ENCODE assay signal across 23 mouse cellular contexts in genomic region chr2:153074651-153075050, GRCm38 (mm10). TPM values are rescaled to one million over a fixed set of nuclear protein-coding genes. Genes with fewer than 3 reads are reported as not detected.
DNase-seq lines count a peak whose midpoint lies in the region; ATAC-seq lines count a peak whose summit lies in the region.
"Had no signal": no experiment of that assay in that cellular context is flagged by ENCODE, and none has a peak within 500 bp of the region (broad histone marks: within the 10 kb centered on the region; RNA-seq: fewer than 3 reads in every experiment).

No protein-coding gene starts in this region.

- DNase-seq in cerebellum, adult 9-11 months = peak; percentile 3
- DNase-seq in cerebellum, postnatal 10 days = no peak
- peak; percentile 86 for DNase-seq in heart, adult 11 months
- DNase-seq in layer of hippocampus, adult 9-11 months = peak; percentile 2
- DNase-seq in layer of hippocampus, postnatal 36 days = no peak
- DNase-seq: adrenal gland, adult 2 months; adrenal gland, adult 8-10 months; adrenal gland, postnatal 10 days; adrenal gland, postnatal 14 days; adrenal gland, postnatal 25 days; adrenal gland, postnatal 36 days; B cell, adult 2 months; cerebellum, adult 11 months; cerebellum, adult 11-12 months; cerebellum, adult 18-20 months had no signal

- peaks cover 27% of the 10 kb centered on the region for H3K4me1 ChIP-seq in heart, embryonic 12.5 days (replicated peaks)

- no peak overlapping the region for H3K9ac ChIP-seq in heart, embryonic 12.5 days

- H3K9me3 ChIP-seq in heart, embryonic 12.5 days (replicated peaks) = no peaks in the 10 kb centered on the region
- H3K9me3 ChIP-seq: G1E had no signal

- no peak overlapping the region for H3K4me3 ChIP-seq in heart, embryonic 12.5 days

- H3K4me2 ChIP-seq in heart, embryonic 12.5 days = no peak overlapping the region

- H3K27ac ChIP-seq in heart, embryonic 12.5 days (ENCODE audit: poor library complexity, severe bottlenecking) = no peak overlapping the region

- H3K36me3 ChIP-seq in heart, embryonic 12.5 days = no peaks in the 10 kb centered on the region
- H3K36me3 ChIP-seq: G1E had no signal

- H3K27me3 ChIP-seq in heart, embryonic 12.5 days (replicated peaks) = peaks cover 64% of the 10 kb centered on the region

- 80% methylated on average over 10 of the region's 10 CpGs for WGBS in heart, embryonic 12.5 days

- no peak for ATAC-seq in heart, embryonic 12.5 days (ENCODE audit: insufficient number of reproducible peaks, low FRiP score)
- ATAC-seq: activated CD4-positive, CD25-positive, alpha-beta regulatory T cell, adult 4 months; CD4-positive, CD25-positive, alpha-beta regulatory T cell, adult 4 months; Patski had no signal

RNA-seq across cellular contexts. Expression of gene Ccm2l, which starts 8.9 kb away (rescaled TPM):
- polyA plus RNA-seq in heart, embryonic 12.5 days (2016; fragmentation: Nextera tagmentation; extraction: Ambion mirVana) = 7.9 and 8.7 TPM in 2 replicates
- 1 to 10 TPM; 3.9 to 5.2 TPM for total RNA-seq in layer of hippocampus, postnatal 36 days (2021)
- total RNA-seq: CH12.LX, MEL had no signal
- polyA plus RNA-seq: activated CD4-positive, CD25-positive, alpha-beta regulatory T cell, adult 4 months; C2C12; CD4-positive, CD25-positive, alpha-beta regulatory T cell, adult 4 months; G1E; Patski had no signal

RNA-seq across cellular contexts. Expression of gene Hck, which starts 33.6 kb away (rescaled TPM):
- polyA plus RNA-seq in heart, embryonic 12.5 days (2016; fragmentation: Nextera tagmentation; extraction: Ambion mirVana) = 1.2 and 1.3 TPM in 2 replicates
- total RNA-seq in layer of hippocampus, postnatal 36 days (2021) = 1 to 10 TPM; 1.6 to 2.2 TPM
- total RNA-seq: MEL had no signal
- polyA plus RNA-seq: G1E had no signal

RNA-seq across cellular contexts. Expression of gene Xkr7, which starts 43.0 kb away (rescaled TPM):
- not detected in 2 replicates for polyA plus RNA-seq in heart, embryonic 12.5 days (2016; fragmentation: Nextera tagmentation; extraction: Ambion mirVana)
- 1 to 10 TPM; 1.8 to 1.9 TPM for total RNA-seq in layer of hippocampus, postnatal 36 days (2021)
- total RNA-seq: CH12.LX, MEL had no signal
- polyA plus RNA-seq: activated CD4-positive, CD25-positive, alpha-beta regulatory T cell, adult 4 months; C2C12; CD4-positive, CD25-positive, alpha-beta regulatory T cell, adult 4 months; G1E; Patski had no signal

RNA-seq across cellular contexts. Expression of gene Pdrg1, which starts 59.4 kb away (rescaled TPM):
- polyA plus RNA-seq in heart, embryonic 12.5 days (2016; fragmentation: Nextera tagmentation; extraction: Ambion mirVana) = 94.3 and 96.7 TPM in 2 replicates
- total RNA-seq in layer of hippocampus, postnatal 36 days (2021) = 10 to 100 TPM; 36.7 to 44.0 TPM

Comparison
In these comparisons a context has a peak if more than half of its experiments do, and no peak if none do; other contexts are left out.
1. DNase-seq: peak in cerebellum, adult 9-11 months (single experiment), heart, adult 11 months (single experiment) and layer of hippocampus, adult 9-11 months (single experiment); none in cerebellum, postnatal 10 days (0 of 2) and layer of hippocampus, postnatal 36 days (0 of 2).